Mouse (Mus musculus): ENCODE results near the gene Cilp2. TPM values are rescaled to one million over a fixed set of nuclear protein-coding genes. Genes with fewer than 3 reads are reported as not detected.

Gene Cilp2
- total RNA-seq, 1 experiment, result 7.3 TPM

GRCm38 (mm10) chr8:69877396-69877795 is 10.1 kb downstream of the Cilp2 start:
- H3K9ac ChIP-seq (ENCODE audit: insufficient read depth, low read depth, low read length, poor library complexity, severe bottlenecking), result no peak overlapping the region
- TF ChIP-seq ZNF384 (IDR thresholded peaks at IDR 0.05; ENCODE audit: low read depth, low read length), result no peak
- TF ChIP-seq MAFK (IDR thresholded peaks at IDR 0.05; ENCODE audit: insufficient read depth, low read depth, low read length), result no peak
- no peak for TF ChIP-seq ZC3H11A (IDR thresholded peaks at IDR 0.05; ENCODE audit: borderline replicate concordance, low read depth, low read length)
- no peak for TF ChIP-seq CHD2 (IDR thresholded peaks at IDR 0.05; ENCODE audit: low read depth, low read length)
- TF ChIP-seq HCFC1 (IDR thresholded peaks at IDR 0.05; ENCODE audit: borderline replicate concordance, insufficient read depth, low read length), result no peak
- H3K4me3 ChIP-seq (ENCODE audit: insufficient read depth in 1 of 2, low read depth in 1 of 2, low read length in 2 of 2, poor library complexity in 1 of 2, severe bottlenecking in 1 of 2), result no peak overlapping the region
- H3K36me3 ChIP-seq (ENCODE audit: control insufficient read depth, insufficient read depth, low read length, poor library complexity, severe bottlenecking), result no peaks in the 10 kb centered on the region
- DNase-seq (ENCODE audit: low read depth, low spot score), result no peak
- no peaks in the 10 kb centered on the region for H3K9me3 ChIP-seq (ENCODE audit: control insufficient read depth, insufficient read depth, low read depth, low read length)
- in situ Hi-C loops (cut with MboI; ENCODE audit: low sequenced_read_pairs in 2 of 2, unreplicated experiment in 2 of 2), result loop anchor here in 1 of 2 experiments (10.0 kb wide), 1 partner anchor 553 kb away; no protein-coding TSS in a partner anchor
- H3K4me1 ChIP-seq (ENCODE audit: control insufficient read depth in 2 of 2, insufficient read depth in 2 of 2, low read length in 2 of 2, poor library complexity in 1 of 2), result peaks cover 0 to 6% of the 10 kb centered on the region in 2 experiments; a peak in 1 of 4 replicates
- no peak overlapping the region for H3K27ac ChIP-seq (ENCODE audit: insufficient read depth, low read depth, low read length, poor library complexity, severe bottlenecking)

- no peak overlapping the region for H3K4me3 ChIP-seq (ENCODE audit: insufficient read depth in 1 of 2, low read depth in 1 of 2, low read length in 2 of 2, poor library complexity in 1 of 2, severe bottlenecking in 1 of 2)
- in situ Hi-C loops (cut with MboI; ENCODE audit: low sequenced_read_pairs in 2 of 2, unreplicated experiment in 2 of 2), result loop anchor here in 1 of 2 experiments (10.0 kb wide), 1 partner anchor 552 kb away; no protein-coding TSS in a partner anchor
- no peak for DNase-seq (ENCODE audit: low read depth, low spot score)
- H3K4me1 ChIP-seq (ENCODE audit: control insufficient read depth in 2 of 2, insufficient read depth in 2 of 2, low read length in 2 of 2, poor library complexity in 1 of 2), result peaks cover 0 to 6% of the 10 kb centered on the region in 2 experiments; a peak in 1 of 4 replicates
- no peaks in the 10 kb centered on the region for H3K36me3 ChIP-seq (ENCODE audit: control insufficient read depth, insufficient read depth, low read length, poor library complexity, severe bottlenecking)
- no peak overlapping the region for H3K27ac ChIP-seq (ENCODE audit: insufficient read depth, low read depth, low read length, poor library complexity, severe bottlenecking)
- TF ChIP-seq ZNF384 (IDR thresholded peaks at IDR 0.05; ENCODE audit: low read depth, low read length), result no peak
- no peak for TF ChIP-seq MAFK (IDR thresholded peaks at IDR 0.05; ENCODE audit: insufficient read depth, low read depth, low read length)
- no peak for TF ChIP-seq HCFC1 (IDR thresholded peaks at IDR 0.05; ENCODE audit: borderline replicate concordance, insufficient read depth, low read length)
- TF ChIP-seq ZC3H11A (IDR thresholded peaks at IDR 0.05; ENCODE audit: borderline replicate concordance, low read depth, low read length), result no peak
- no peak for TF ChIP-seq CHD2 (IDR thresholded peaks at IDR 0.05; ENCODE audit: low read depth, low read length)
- no peaks in the 10 kb centered on the region for H3K9me3 ChIP-seq (ENCODE audit: control insufficient read depth, insufficient read depth, low read depth, low read length)
- H3K9ac ChIP-seq (ENCODE audit: insufficient read depth, low read depth, low read length, poor library complexity, severe bottlenecking), result no peak overlapping the region
Observed at GRCm38 (mm10) chr8:69876967-69877366, 10.5 kb downstream of the Cilp2 start.

- TF ChIP-seq MAFK (IDR thresholded peaks at IDR 0.05; ENCODE audit: insufficient read depth, low read depth, low read length) (no peak), ZNF384 (IDR thresholded peaks at IDR 0.05; ENCODE audit: low read depth, low read length) (no peak), HCFC1 (IDR thresholded peaks at IDR 0.05; ENCODE audit: borderline replicate concordance, insufficient read depth, low read length) (no peak), ZC3H11A (IDR thresholded peaks at IDR 0.05; ENCODE audit: borderline replicate concordance, low read depth, low read length) (no peak), CHD2 (IDR thresholded peaks at IDR 0.05; ENCODE audit: low read depth, low read length) (no peak)
- Histone ChIP-seq H3K27ac (ENCODE audit: insufficient read depth, low read depth, low read length, poor library complexity, severe bottlenecking) (no peak overlapping the region), H3K4me3 (ENCODE audit: insufficient read depth in 1 of 2, low read depth in 1 of 2, low read length in 2 of 2, poor library complexity in 1 of 2, severe bottlenecking in 1 of 2) (no peak overlapping the region), H3K4me1 (ENCODE audit: control insufficient read depth in 2 of 2, insufficient read depth in 2 of 2, low read length in 2 of 2, poor library complexity in 1 of 2) (peaks cover 0 to 1% of the 10 kb centered on the region in 2 experiments; a peak in 1 of 4 replicates), H3K36me3 (ENCODE audit: control insufficient read depth, insufficient read depth, low read length, poor library complexity, severe bottlenecking) (no peaks in the 10 kb centered on the region), H3K9ac (ENCODE audit: insufficient read depth, low read depth, low read length, poor library complexity, severe bottlenecking) (no peak overlapping the region), H3K9me3 (ENCODE audit: control insufficient read depth, insufficient read depth, low read depth, low read length) (no peaks in the 10 kb centered on the region)
- in situ Hi-C loops (cut with MboI; ENCODE audit: low sequenced_read_pairs in 2 of 2, unreplicated experiment in 2 of 2), result loop anchor here in 1 of 2 experiments (10.0 kb wide), 1 partner anchor 551 kb away; no protein-coding TSS in a partner anchor
- no peak for DNase-seq (ENCODE audit: low read depth, low spot score)
Observed at GRCm38 (mm10) chr8:69876097-69876496, 11.4 kb downstream of the Cilp2 start.

DNA sequence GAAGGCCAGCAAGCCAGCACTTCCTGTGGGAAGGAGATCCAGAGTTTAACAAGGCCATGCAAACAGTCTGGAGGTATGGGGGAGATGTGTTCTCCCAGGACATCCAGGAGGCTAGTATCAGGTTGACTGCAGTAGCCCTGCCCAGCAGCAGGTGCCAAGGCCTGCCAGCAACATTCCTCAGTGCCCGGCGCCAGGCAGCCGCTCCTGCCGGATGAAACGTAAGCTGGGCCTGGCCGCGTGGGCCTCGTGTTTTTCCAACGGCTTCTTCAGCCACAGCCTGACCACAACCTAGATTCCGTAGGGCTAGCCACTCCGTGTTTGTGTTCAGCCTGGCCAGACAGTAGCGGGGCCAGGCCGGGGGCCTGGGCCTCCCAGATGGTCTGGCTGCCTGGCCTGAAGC is 12.8 kb downstream of the Cilp2 start:
- no peak overlapping the region for H3K9ac ChIP-seq (ENCODE audit: insufficient read depth, low read depth, low read length, poor library complexity, severe bottlenecking)
- no peaks in the 10 kb centered on the region for H3K4me1 ChIP-seq (ENCODE audit: control insufficient read depth in 2 of 2, insufficient read depth in 2 of 2, low read length in 2 of 2, poor library complexity in 1 of 2)
- H3K4me3 ChIP-seq (ENCODE audit: insufficient read depth in 1 of 2, low read depth in 1 of 2, low read length in 2 of 2, poor library complexity in 1 of 2, severe bottlenecking in 1 of 2), result no peak overlapping the region
- H3K27ac ChIP-seq (ENCODE audit: insufficient read depth, low read depth, low read length, poor library complexity, severe bottlenecking), result no peak overlapping the region
- in situ Hi-C loops (cut with MboI; ENCODE audit: low sequenced_read_pairs in 2 of 2, unreplicated experiment in 2 of 2), result loop anchor here in 1 of 2 experiments (10.0 kb wide), 1 partner anchor 550 kb away; no protein-coding TSS in a partner anchor
- TF ChIP-seq ZNF384 (IDR thresholded peaks at IDR 0.05; ENCODE audit: low read depth, low read length) (no peak), HCFC1 (IDR thresholded peaks at IDR 0.05; ENCODE audit: borderline replicate concordance, insufficient read depth, low read length) (no peak), ZC3H11A (IDR thresholded peaks at IDR 0.05; ENCODE audit: borderline replicate concordance, low read depth, low read length) (no peak), CHD2 (IDR thresholded peaks at IDR 0.05; ENCODE audit: low read depth, low read length) (no peak), MAFK (IDR thresholded peaks at IDR 0.05; ENCODE audit: insufficient read depth, low read depth, low read length) (no peak)
- no peaks in the 10 kb centered on the region for H3K36me3 ChIP-seq (ENCODE audit: control insufficient read depth, insufficient read depth, low read length, poor library complexity, severe bottlenecking)
- H3K9me3 ChIP-seq (ENCODE audit: control insufficient read depth, insufficient read depth, low read depth, low read length), result no peaks in the 10 kb centered on the region
- DNase-seq (ENCODE audit: low read depth, low spot score), result no peak
